Mouse (Mus musculus): Measurements from ENCODE around the gene Cdc42bpg. TPM values are rescaled to one million over a fixed set of nuclear protein-coding genes. Genes with fewer than 3 reads are reported as not detected.
A peak's percentile ranks its signal among the peaks of the same experiment; 100 is the strongest.
"Not testable (repeated sequence)": the region's sequence is repeated elsewhere in the genome, so short reads cannot be mapped to it uniquely, and the experiment has no call there.

Cdc42bpg gene
- total and polyA plus RNA-seq, 3 experiments, result 2.6 to 4.5 TPM; not detected in 1

DNA sequence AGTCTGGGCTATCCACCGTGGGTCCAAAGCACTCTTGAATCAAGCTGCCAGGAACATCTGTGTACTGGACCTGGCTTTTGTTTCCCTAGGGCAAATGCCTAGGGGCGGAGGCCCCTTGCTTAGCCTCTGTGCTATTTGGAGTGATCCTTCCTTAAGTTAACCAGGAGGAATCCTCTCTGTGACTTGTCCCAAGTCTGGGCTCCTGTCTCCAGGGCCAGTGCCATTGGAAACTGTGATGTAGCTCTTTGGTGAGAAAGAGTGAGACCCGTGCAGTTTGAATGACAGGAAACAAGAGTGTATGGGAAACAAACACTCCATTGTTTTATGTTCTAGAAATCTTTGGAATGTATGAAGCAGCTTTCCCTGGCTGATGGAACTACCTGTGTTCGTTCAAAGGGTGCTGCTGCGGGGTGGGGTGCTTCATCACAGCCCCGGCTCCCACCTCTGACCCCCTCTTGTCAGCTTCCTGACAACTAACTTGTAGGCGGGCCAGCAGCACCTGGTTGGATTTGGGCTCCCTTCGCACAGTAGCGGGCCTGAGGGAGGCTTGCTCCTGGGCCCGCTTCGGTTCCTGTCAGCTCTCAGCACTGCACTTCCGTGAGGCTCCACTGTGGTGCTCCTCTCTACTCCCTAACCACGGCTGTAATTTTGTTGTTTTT lies 17.9 kb upstream of the Cdc42bpg start:
- DNase-seq (ENCODE audit: low read depth, low spot score), result no peak
- no peak for TF ChIP-seq ZKSCAN1 (IDR thresholded peaks at IDR 0.05; ENCODE audit: low read depth, low read length)
- no peak for TF ChIP-seq BHLHE40 (IDR thresholded peaks at IDR 0.05; ENCODE audit: borderline replicate concordance, low read depth, low read length)
- no peak for TF ChIP-seq TBP (IDR thresholded peaks at IDR 0.05; ENCODE audit: low read depth, low read length)
- TF ChIP-seq EP300 (IDR thresholded peaks at IDR 0.05; ENCODE audit: low read depth in 1 of 2, low read length in 2 of 2), result no peak
- TF ChIP-seq ZNF384 (IDR thresholded peaks at IDR 0.05; ENCODE audit: low read depth, low read length), result no peak
- TF ChIP-seq POLR2A (IDR thresholded peaks at IDR 0.05; ENCODE audit: control insufficient read depth in 1 of 2, insufficient read depth in 1 of 2, low read depth in 1 of 2, low read length in 2 of 2, poor library complexity in 1 of 2), result no peak
- no peak for TF ChIP-seq HCFC1 (IDR thresholded peaks at IDR 0.05; ENCODE audit: low read depth, low read length)
- no peak for TF ChIP-seq POLR2AphosphoS5 (IDR thresholded peaks at IDR 0.05; ENCODE audit: borderline replicate concordance, low read depth, low read length)
- no peak for TF ChIP-seq USF1 (IDR thresholded peaks at IDR 0.05; ENCODE audit: low read depth, low read length)
- no peak for TF ChIP-seq GATA1 (IDR thresholded peaks at IDR 0.05; ENCODE audit: low read depth, low read length)
- no peak for TF ChIP-seq MAX (IDR thresholded peaks at IDR 0.05; ENCODE audit: low read length)
- TF ChIP-seq JUND (IDR thresholded peaks at IDR 0.05; ENCODE audit: low read depth, low read length), result no peak
- TF ChIP-seq MYC (IDR thresholded peaks at IDR 0.05; ENCODE audit: low read depth, low read length), result no peak
- no peak for TF ChIP-seq ZC3H11A (IDR thresholded peaks at IDR 0.05; ENCODE audit: low read depth, low read length)
- no peak for TF ChIP-seq NELFE (IDR thresholded peaks at IDR 0.05; ENCODE audit: low read depth, low read length)
- TF ChIP-seq E2F4 (IDR thresholded peaks at IDR 0.05; ENCODE audit: borderline replicate concordance, low read depth, low read length), result no peak
- no peak for TF ChIP-seq GABPA (IDR thresholded peaks at IDR 0.05; ENCODE audit: low read depth, low read length)
- no peak for TF ChIP-seq MEF2A (IDR thresholded peaks at IDR 0.05; ENCODE audit: extremely low read depth, insufficient replicate concordance, low read depth, low read length, poor library complexity, severe bottlenecking)
- TF ChIP-seq ELF1 (IDR thresholded peaks at IDR 0.05; ENCODE audit: low read depth, low read length), result no peak
- Histone ChIP-seq H3K4me3 (ENCODE audit: control insufficient read depth in 1 of 2, insufficient read depth in 1 of 2, low read depth in 2 of 2, low read length in 2 of 2) (no peak overlapping the region), H3K9me3 (replicated peaks; ENCODE audit: insufficient read depth, low read length) (no peaks in the 10 kb centered on the region), H3K79me2 (ENCODE audit: control insufficient read depth, insufficient read depth, low read length, poor library complexity) (peaks cover 4% of the 10 kb centered on the region), H3K27ac (ENCODE audit: control insufficient read depth, low read depth, low read length) (no peak overlapping the region), H3K9ac (ENCODE audit: control insufficient read depth, low read depth, low read length, poor library complexity, severe bottlenecking) (no peak overlapping the region), H3K4me1 (ENCODE audit: control insufficient read depth in 1 of 2, insufficient read depth in 2 of 2, low read length in 2 of 2) (peaks cover 23 to 30% of the 10 kb centered on the region in 2 experiments), H3K36me3 (ENCODE audit: control insufficient read depth in 1 of 2, insufficient read depth in 2 of 2, low read length in 2 of 2) (peaks cover 7 to 27% of the 10 kb centered on the region in 2 experiments), H3K27me3 (ENCODE audit: control insufficient read depth in 1 of 2, insufficient read depth in 2 of 2, low read length in 2 of 2) (no peaks in the 10 kb centered on the region)

DNA sequence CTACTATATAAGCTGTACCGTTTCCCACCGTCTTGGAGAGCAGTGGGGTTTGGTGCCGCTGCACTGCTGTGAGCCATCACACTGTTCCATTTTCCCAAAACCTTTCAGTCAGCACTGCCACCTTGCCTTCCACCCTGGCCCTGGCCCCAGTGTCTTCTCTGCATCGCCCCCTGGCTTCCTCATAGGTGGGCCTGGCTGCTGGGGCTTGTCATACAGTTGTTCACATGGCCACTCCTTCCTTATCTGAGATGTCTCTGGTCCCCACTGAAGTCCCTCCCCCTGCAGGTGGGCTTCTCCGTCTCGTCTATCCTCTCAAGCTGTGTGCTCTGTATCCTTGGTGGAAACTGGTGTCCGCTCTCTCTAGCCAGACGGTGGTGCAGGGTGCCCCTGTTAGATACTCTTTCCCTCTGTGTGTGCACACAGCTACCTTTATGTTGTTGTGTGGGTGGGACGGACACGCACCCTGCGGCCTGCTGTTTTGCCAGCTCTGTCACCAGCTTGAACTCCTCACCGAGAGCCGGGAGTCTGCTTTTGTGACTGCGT lies 16.5 kb upstream of the Cdc42bpg start:
- DNase-seq (ENCODE audit: low read depth, low spot score), result no peak
- H3K36me3 ChIP-seq (ENCODE audit: control insufficient read depth in 1 of 2, insufficient read depth in 2 of 2, low read length in 2 of 2), result peaks cover 6 to 16% of the 10 kb centered on the region in 2 experiments
- no peaks in the 10 kb centered on the region for H3K27me3 ChIP-seq (ENCODE audit: control insufficient read depth in 1 of 2, insufficient read depth in 2 of 2, low read length in 2 of 2)
- H3K9me3 ChIP-seq (replicated peaks; ENCODE audit: insufficient read depth, low read length), result no peaks in the 10 kb centered on the region
- no peak overlapping the region for H3K9ac ChIP-seq (ENCODE audit: control insufficient read depth, low read depth, low read length, poor library complexity, severe bottlenecking)
- no peak overlapping the region for H3K4me3 ChIP-seq (ENCODE audit: control insufficient read depth in 1 of 2, insufficient read depth in 1 of 2, low read depth in 2 of 2, low read length in 2 of 2)
- H3K4me1 ChIP-seq (ENCODE audit: control insufficient read depth in 1 of 2, insufficient read depth in 2 of 2, low read length in 2 of 2), result peaks cover 14 to 19% of the 10 kb centered on the region in 2 experiments
- TF ChIP-seq TCF12 (IDR thresholded peaks at IDR 0.05; ENCODE audit: low read depth, low read length), result no peak
- TF ChIP-seq TAL1 (IDR thresholded peaks at IDR 0.05; ENCODE audit: low read length), result no peak
- no peak for TF ChIP-seq GABPA (IDR thresholded peaks at IDR 0.05; ENCODE audit: low read depth, low read length)
- TF ChIP-seq POLR2A (IDR thresholded peaks at IDR 0.05; ENCODE audit: control insufficient read depth in 1 of 2, insufficient read depth in 1 of 2, low read depth in 1 of 2, low read length in 2 of 2, poor library complexity in 1 of 2), result no peak
- TF ChIP-seq BHLHE40 (IDR thresholded peaks at IDR 0.05; ENCODE audit: borderline replicate concordance, low read depth, low read length), result no peak
- TF ChIP-seq HCFC1 (IDR thresholded peaks at IDR 0.05; ENCODE audit: low read depth, low read length), result no peak
- TF ChIP-seq CTCF (IDR thresholded peaks at IDR 0.05 in 2 of 3, conservative IDR thresholded peaks at IDR 0.05 in 1 of 3; ENCODE audit: control insufficient read depth in 1 of 3, insufficient read depth in 1 of 3, low read depth in 2 of 3, low read length in 3 of 3, poor library complexity in 1 of 3, severe bottlenecking in 1 of 3), result peak in 1 of 3 experiments; percentile 14; a peak in 1 of 6 replicates
- H3K27ac ChIP-seq (ENCODE audit: control insufficient read depth, low read depth, low read length), result no peak overlapping the region
- peaks cover 4% of the 10 kb centered on the region for H3K79me2 ChIP-seq (ENCODE audit: control insufficient read depth, insufficient read depth, low read length, poor library complexity)

DNA sequence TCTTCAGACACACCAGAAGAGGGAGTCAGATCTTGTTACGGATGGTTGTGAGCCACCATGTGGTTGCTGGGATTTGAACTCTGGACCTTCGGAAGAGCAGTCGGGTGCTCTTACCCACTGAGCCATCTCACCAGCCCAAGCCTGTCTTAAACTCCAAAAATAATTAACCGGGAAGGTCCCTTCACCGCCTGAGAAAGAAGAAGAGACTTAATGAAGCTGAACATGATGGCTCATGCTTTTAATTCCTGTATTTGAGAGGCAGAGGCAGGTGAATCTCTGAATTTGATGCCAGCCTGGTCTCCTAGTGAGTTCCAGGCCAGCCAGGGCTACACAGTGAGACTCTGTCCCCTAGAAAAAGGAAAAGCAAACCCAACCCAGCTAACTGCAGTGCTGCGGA lies 15.5 kb upstream of the Cdc42bpg start:
- not testable (repeated sequence) for H3K79me2 ChIP-seq (ENCODE audit: control insufficient read depth, insufficient read depth, low read length, poor library complexity); H3K9me3 ChIP-seq (replicated peaks; ENCODE audit: insufficient read depth, low read length); H3K27ac ChIP-seq (ENCODE audit: control insufficient read depth, low read depth, low read length); H3K36me3 ChIP-seq (ENCODE audit: control insufficient read depth in 1 of 2, insufficient read depth in 2 of 2, low read length in 2 of 2); H3K4me3 ChIP-seq (ENCODE audit: control insufficient read depth in 1 of 2, insufficient read depth in 1 of 2, low read depth in 2 of 2, low read length in 2 of 2); DNase-seq (ENCODE audit: low read depth, low spot score); H3K27me3 ChIP-seq (ENCODE audit: control insufficient read depth in 1 of 2, insufficient read depth in 2 of 2, low read length in 2 of 2); H3K9ac ChIP-seq (ENCODE audit: control insufficient read depth, low read depth, low read length, poor library complexity, severe bottlenecking)
- peaks cover 4 to 11% of the 10 kb centered on the region in 2 experiments for H3K4me1 ChIP-seq (ENCODE audit: control insufficient read depth in 1 of 2, insufficient read depth in 2 of 2, low read length in 2 of 2)

Measured in MEL (cell line).